Mouse (Mus musculus) layer of hippocampus, postnatal 14 days (tissue): ENCODE results near the gene Psap. TPM values are rescaled to one million over a fixed set of nuclear protein-coding genes. Genes with fewer than 3 reads are reported as not detected.

Experiments used
- DNase-seq, 2 experiments: peaks; one replicate each; pipeline ENCODE4 v3.0.0; 2021 to 2022; ENCODE audit warnings: low spot score in 2 of 2, mixed read lengths in 1 of 2
- total RNA-seq, 2 experiments: library from RNA; stranded (reverse); gene quantifications; 2 replicates each; pipeline ENCODE4 v1.2.3; 2021

Gene Psap
- total RNA-seq, 2 experiments from 2014 or later, result 1,391 to 1,455 TPM

GRCm38 (mm10) chr10:60347768-60348610, 70.6 kb downstream of the Psap start:
- no peak for DNase-seq

GRCm38 (mm10) chr10:60349056-60349455, 71.6 kb downstream of the Psap start:
- no peak for DNase-seq

GRCm38 (mm10) chr10:60349644-60350043, 72.2 kb downstream of the Psap start:
- DNase-seq, result no peak

GRCm38 (mm10) chr10:60350077-60350804, 72.8 kb downstream of the Psap start:
- DNase-seq, result no peak

- DNase-seq, result no peak
These were observed 73.4 kb downstream of the Psap start for GRCm38 (mm10) chr10:60350805-60351167.

GRCm38 (mm10) chr10:60351248-60351647, 73.8 kb downstream of the Psap start:
- no peak for DNase-seq

- no peak for DNase-seq
These were observed 74.5 kb downstream of the Psap start for GRCm38 (mm10) chr10:60351761-60352455.

Other genes starting within 250 kb of the Psap start
- gene Spock2, start 171.4 kb upstream of the Psap start, total RNA-seq, result 100 to 1,000 TPM; 497 to 522 TPM
- 1 to 10 TPM; 3.8 to 4.1 TPM for gene Chst3, start 58.4 kb upstream of the Psap start, total RNA-seq
- gene Vsir, start 69.2 kb downstream of the Psap start, total RNA-seq, result 10 to 100 TPM; 23.8 to 24.6 TPM
- 1 to 10 TPM; 2.2 to 3.1 TPM for gene Gm17455, start 122.1 kb downstream of the Psap start, total RNA-seq